Mouse (Mus musculus) left cerebral cortex, postnatal 4 days (tissue): Measurements from ENCODE around the gene Zfp280b. TPM values are rescaled to one million over a fixed set of nuclear protein-coding genes. Genes with fewer than 3 reads are reported as not detected.

Experiments
- microRNA-seq: library from miRNA; unstranded; fragments of <30 nt; microRNA quantifications from one replicate; pipeline ENCODE4 v1.2.0, GENCODE M21; 2022
- total RNA-seq, 2 experiments: library from RNA; stranded (reverse); gene quantifications; 2 replicates each; pipeline ENCODE4 v1.2.3; 2021

The Zfp280b gene
- total RNA-seq, 2 experiments from 2014 or later = 10.3 to 11.4 TPM

Small RNA genes lying within 50 kb of the gene (microRNA-seq; reads per million reads assigned to microRNA genes)
- gene Mir6409 = not detected

Other genes starting within 250 kb of the Zfp280b start
- 1 to 10 TPM; 6.6 to 9.4 TPM for gene Gstt1, start 234.1 kb upstream of the Zfp280b start, total RNA-seq
- not detected for gene Gstt4, start 210.1 kb upstream of the Zfp280b start, total RNA-seq
- 1 to 10 TPM; 3.6 to 4.3 TPM for gene Gstt2, start 195.2 kb upstream of the Zfp280b start, total RNA-seq
- 100 to 1,000 TPM; 844 to 864 TPM for gene Mif, start 172.4 kb upstream of the Zfp280b start, total RNA-seq
- 1 to 10 TPM; 2.1 to 2.7 TPM for gene Derl3, start 139.2 kb upstream of the Zfp280b start, total RNA-seq
- 100 to 1,000 TPM; 138 to 139 TPM for gene Smarcb1, start 111.0 kb upstream of the Zfp280b start, total RNA-seq
- 10 to 100 TPM; 39.2 to 59.6 TPM for gene Chchd10, start 99.5 kb upstream of the Zfp280b start, total RNA-seq
- gene Mmp11, start 96.2 kb upstream of the Zfp280b start, total RNA-seq = 10 to 100 TPM in 1 of 2 experiments, 1 to 10 TPM in 1; 9.9 to 10.7 TPM
- gene Gm867, start 92.0 kb upstream of the Zfp280b start, total RNA-seq = 1 to 10 TPM in 1 of 2 experiments, under 1 TPM in 1; 0.48 to 1.1 TPM
- not detected for gene Vpreb3, start 89.6 kb upstream of the Zfp280b start, total RNA-seq
- not detected for gene Gm5134, start 78.1 kb upstream of the Zfp280b start, total RNA-seq
- gene Slc5a4b, start 78.3 kb downstream of the Zfp280b start, total RNA-seq = not detected
- gene Slc5a4a, start 114.8 kb downstream of the Zfp280b start, total RNA-seq = not detected
- gene Prmt2, start 205.2 kb downstream of the Zfp280b start, total RNA-seq = 100 to 1,000 TPM; 145 to 146 TPM
- gene S100b, start 221.2 kb downstream of the Zfp280b start, total RNA-seq = 1 to 10 TPM; 5.4 to 6.4 TPM